Mouse (Mus musculus): ENCODE measurements around the gene Tgfb2. TPM values are rescaled to one million over a fixed set of nuclear protein-coding genes. Genes with fewer than 3 reads are reported as not detected.
A peak's percentile ranks its signal among the peaks of the same experiment; 100 is the strongest.

Tgfb2 gene
- polyA plus RNA-seq, 1 experiment from 2014 or later = 45.0 TPM

DNA sequence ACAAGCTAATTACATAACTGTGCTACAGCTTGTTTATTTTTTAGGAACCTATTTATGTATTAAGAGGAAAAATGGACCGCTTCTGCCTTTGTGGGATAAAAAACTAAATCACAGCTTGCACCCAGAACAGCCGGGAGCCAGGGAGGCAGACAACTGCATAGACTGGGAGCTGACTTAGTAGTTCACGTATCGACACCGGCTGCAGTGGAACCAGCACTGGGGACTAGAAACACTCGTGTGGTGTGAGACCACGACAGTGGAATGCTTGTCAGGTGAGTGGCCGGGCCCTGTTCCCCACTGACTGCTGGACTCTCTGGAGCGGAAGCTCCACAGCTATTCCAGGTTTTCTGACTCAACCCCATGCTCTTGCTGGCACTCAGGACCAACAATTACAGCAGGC is 16.5 kb upstream of the Tgfb2 start:
- H3K4me1 ChIP-seq (ENCODE audit: control insufficient read depth, insufficient read depth, low read length) = 0 out of 2 replicates have a peak, but pooled peaks cover 4% of the 10 kb centered on the region
- DNase-seq (ENCODE audit: low spot score) (no peak), ATAC-seq (ENCODE audit: insufficient number of reproducible peaks, low FRiP score, low TSS enrichment, low read depth) (no peak)
- no peak overlapping the region for H3K4me2 ChIP-seq (ENCODE audit: low read depth, severe bottlenecking)
- H3K9me3 ChIP-seq (ENCODE audit: control insufficient read depth, low read length) = no peaks in the 10 kb centered on the region
- H3K27me3 ChIP-seq (ENCODE audit: control insufficient read depth, insufficient read depth, low read length) = no peaks in the 10 kb centered on the region
- no peak overlapping the region for H3K9ac ChIP-seq (ENCODE audit: low read length)
- H3K36me3 ChIP-seq (ENCODE audit: control insufficient read depth, insufficient read depth, low read length) = no peaks in the 10 kb centered on the region
- H3K27ac ChIP-seq (replicated peaks; ENCODE audit: low read depth, low read length) = no peak overlapping the region
- no peak overlapping the region for H3K4me3 ChIP-seq (ENCODE audit: low read depth, low read length)
- WGBS = 87% methylated on average over 9 of the region's 9 CpGs

DNA sequence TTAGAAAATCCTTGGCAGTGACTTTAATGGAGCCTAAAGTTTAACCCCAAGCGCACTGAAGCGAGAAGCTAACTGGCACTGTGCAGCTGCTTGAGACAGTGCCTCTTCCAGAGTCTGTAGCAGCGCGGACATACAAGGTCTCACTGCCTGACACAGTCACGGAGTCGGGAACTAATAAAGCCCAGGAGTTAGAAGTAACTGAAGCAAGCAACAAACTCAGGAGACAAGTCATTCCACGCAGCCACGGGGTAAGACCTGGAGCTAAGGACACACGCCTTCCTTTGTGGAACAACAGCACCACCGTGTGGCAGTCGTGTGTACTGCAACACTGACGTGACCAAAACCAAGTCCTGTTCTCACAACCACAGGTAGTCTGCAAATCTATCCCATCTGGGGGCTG is 16.1 kb upstream of the Tgfb2 start:
- Histone ChIP-seq H3K4me2 (ENCODE audit: low read depth, severe bottlenecking) (no peak overlapping the region), H3K4me3 (ENCODE audit: low read depth, low read length) (no peak overlapping the region), H3K4me1 (ENCODE audit: control insufficient read depth, insufficient read depth, low read length) (0 out of 2 replicates have a peak, but pooled peaks cover 4% of the 10 kb centered on the region), H3K9me3 (ENCODE audit: control insufficient read depth, low read length) (no peaks in the 10 kb centered on the region), H3K36me3 (ENCODE audit: control insufficient read depth, insufficient read depth, low read length) (no peaks in the 10 kb centered on the region), H3K27ac (replicated peaks; ENCODE audit: low read depth, low read length) (no peak overlapping the region), H3K9ac (ENCODE audit: low read length) (no peak overlapping the region), H3K27me3 (ENCODE audit: control insufficient read depth, insufficient read depth, low read length) (no peaks in the 10 kb centered on the region)
- 32% methylated on average over 12 of the region's 12 CpGs for WGBS
- ATAC-seq (ENCODE audit: insufficient number of reproducible peaks, low FRiP score, low TSS enrichment, low read depth) (peak; percentile 65), DNase-seq (ENCODE audit: low spot score) (peak; percentile 95)

DNA sequence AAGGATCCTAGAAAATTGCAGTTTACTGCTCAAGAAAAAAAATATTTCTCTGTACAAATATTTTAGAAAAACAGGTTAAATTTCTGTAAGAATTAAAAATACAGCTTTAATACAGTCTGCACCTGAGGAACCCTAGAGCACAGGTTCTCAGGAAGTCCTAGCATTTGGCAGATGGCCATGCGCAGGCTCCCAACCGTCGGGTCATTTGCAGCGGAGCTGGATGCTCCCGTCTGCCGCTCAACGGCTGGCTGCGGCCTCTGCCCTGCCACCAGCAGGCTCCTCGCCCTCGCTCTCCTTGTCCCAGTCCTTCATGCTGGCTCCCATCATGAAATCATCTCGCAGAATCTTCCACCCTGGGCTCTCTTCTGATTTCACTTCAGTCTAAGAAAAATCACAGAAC is 15.4 kb upstream of the Tgfb2 start:
- Histone ChIP-seq H3K4me2 (ENCODE audit: low read depth, severe bottlenecking) (no peak overlapping the region), H3K27ac (replicated peaks; ENCODE audit: low read depth, low read length) (no peak overlapping the region), H3K4me3 (ENCODE audit: low read depth, low read length) (no peak overlapping the region), H3K9ac (ENCODE audit: low read length) (no peak overlapping the region), H3K27me3 (ENCODE audit: control insufficient read depth, insufficient read depth, low read length) (no peaks in the 10 kb centered on the region), H3K36me3 (ENCODE audit: control insufficient read depth, insufficient read depth, low read length) (no peaks in the 10 kb centered on the region), H3K9me3 (ENCODE audit: control insufficient read depth, low read length) (no peaks in the 10 kb centered on the region), H3K4me1 (ENCODE audit: control insufficient read depth, insufficient read depth, low read length) (0 out of 2 replicates have a peak, but pooled peaks cover 3% of the 10 kb centered on the region)
- WGBS = 91% methylated on average over 11 of the region's 11 CpGs
- ATAC-seq (ENCODE audit: insufficient number of reproducible peaks, low FRiP score, low TSS enrichment, low read depth) = no peak
- no peak for DNase-seq (ENCODE audit: low spot score)

DNA sequence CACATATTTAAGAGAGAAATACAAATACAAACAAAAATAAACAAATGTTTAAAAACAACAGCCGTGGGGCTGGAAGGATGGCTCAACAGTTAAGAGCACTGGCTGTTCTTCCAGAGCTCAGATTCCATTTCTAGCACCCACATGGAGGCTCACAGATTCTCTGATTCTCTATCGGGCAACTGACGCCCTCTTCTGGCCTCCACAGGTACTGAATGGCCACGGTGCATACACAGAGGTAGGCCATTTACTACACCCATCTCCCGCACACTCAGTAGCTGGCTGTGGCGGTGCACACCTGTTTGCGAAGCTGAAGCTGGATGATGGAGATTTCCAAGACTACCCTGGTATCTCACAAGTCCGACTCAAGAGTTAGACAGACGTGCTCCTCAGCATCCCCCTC is 13.9 kb upstream of the Tgfb2 start:
- H3K9ac ChIP-seq (ENCODE audit: low read length) = no peak overlapping the region
- no peak for ATAC-seq (ENCODE audit: insufficient number of reproducible peaks, low FRiP score, low TSS enrichment, low read depth)
- H3K27me3 ChIP-seq (ENCODE audit: control insufficient read depth, insufficient read depth, low read length) = no peaks in the 10 kb centered on the region
- H3K9me3 ChIP-seq (ENCODE audit: control insufficient read depth, low read length) = no peaks in the 10 kb centered on the region
- no peak for DNase-seq (ENCODE audit: low spot score)
- H3K4me2 ChIP-seq (ENCODE audit: low read depth, severe bottlenecking) = no peak overlapping the region
- no peaks in the 10 kb centered on the region for H3K36me3 ChIP-seq (ENCODE audit: control insufficient read depth, insufficient read depth, low read length)
- H3K4me1 ChIP-seq (ENCODE audit: control insufficient read depth, insufficient read depth, low read length) = no peaks in the 10 kb centered on the region
- 93% methylated on average over 9 of the region's 9 CpGs for WGBS
- no peak overlapping the region for H3K4me3 ChIP-seq (ENCODE audit: low read depth, low read length)
- no peak overlapping the region for H3K27ac ChIP-seq (replicated peaks; ENCODE audit: low read depth, low read length)

DNA sequence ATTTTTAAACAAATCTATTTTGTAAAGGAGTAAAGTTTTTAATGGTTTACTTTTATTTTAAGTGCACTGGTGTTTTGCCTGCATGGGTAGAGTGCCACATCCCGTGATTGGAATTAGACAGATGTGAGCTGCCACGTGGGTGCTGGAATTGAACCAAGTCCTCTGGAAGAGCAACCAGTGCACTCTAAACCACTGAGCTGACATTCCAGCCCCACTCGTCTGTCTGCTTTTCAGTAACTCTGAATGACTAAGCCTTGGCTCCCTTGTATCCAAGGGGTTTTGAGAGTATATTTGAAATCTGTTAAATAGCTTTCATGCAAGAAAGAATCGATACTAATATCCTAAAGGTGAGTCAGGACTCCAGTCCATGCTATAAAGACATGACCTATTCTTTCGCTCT is 13.1 kb upstream of the Tgfb2 start:
- 95% methylated on average over 5 of the region's 5 CpGs for WGBS
- Histone ChIP-seq H3K4me2 (ENCODE audit: low read depth, severe bottlenecking) (no peak overlapping the region), H3K4me3 (ENCODE audit: low read depth, low read length) (no peak overlapping the region), H3K4me1 (ENCODE audit: control insufficient read depth, insufficient read depth, low read length) (no peaks in the 10 kb centered on the region), H3K27me3 (ENCODE audit: control insufficient read depth, insufficient read depth, low read length) (no peaks in the 10 kb centered on the region), H3K9me3 (ENCODE audit: control insufficient read depth, low read length) (no peaks in the 10 kb centered on the region), H3K9ac (ENCODE audit: low read length) (no peak overlapping the region), H3K27ac (replicated peaks; ENCODE audit: low read depth, low read length) (no peak overlapping the region), H3K36me3 (ENCODE audit: control insufficient read depth, insufficient read depth, low read length) (no peaks in the 10 kb centered on the region)
- ATAC-seq (ENCODE audit: insufficient number of reproducible peaks, low FRiP score, low TSS enrichment, low read depth) (no peak), DNase-seq (ENCODE audit: low spot score) (no peak)

DNA sequence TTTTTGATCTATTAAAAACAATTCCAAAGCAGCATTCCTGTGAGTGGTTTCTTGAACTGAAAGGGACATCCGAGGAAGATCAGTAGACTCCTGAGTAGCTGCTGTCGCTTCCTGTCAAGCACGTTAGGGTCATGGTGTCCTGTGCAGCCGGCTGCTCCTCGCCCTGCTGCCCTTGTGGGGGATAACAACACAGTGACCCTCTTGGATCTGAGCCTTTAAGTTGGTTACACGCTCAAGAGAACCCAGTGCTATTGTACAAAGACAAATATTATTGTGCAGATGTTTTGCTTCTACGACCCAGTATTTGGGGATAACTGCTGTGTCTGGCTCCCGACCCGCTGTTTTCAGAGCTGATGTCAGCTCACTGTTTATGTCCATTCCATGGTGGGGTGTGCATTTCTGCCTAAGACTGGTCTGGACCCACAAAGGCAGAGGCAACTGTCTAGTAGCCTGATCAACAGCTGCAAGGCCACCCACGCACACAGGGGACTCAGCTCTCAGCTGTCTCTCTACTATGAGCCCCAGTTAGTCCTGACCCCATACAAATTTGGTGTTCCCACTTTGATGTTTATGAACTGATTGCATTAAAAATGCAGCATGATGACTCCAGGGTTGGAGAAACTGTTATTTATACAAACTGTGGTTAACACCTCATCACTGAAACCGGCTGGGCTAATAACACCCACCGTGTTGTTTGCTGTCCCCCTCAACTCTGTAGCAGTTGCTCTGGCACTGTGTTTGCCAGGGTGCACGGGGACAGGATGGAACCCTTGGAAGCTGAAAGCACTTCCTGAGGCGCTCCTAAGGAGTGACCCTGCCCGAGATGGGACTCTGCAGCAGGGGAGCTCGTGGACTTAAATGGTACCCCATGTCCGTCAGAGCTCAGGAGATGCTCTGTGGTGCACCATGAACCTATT is 9.4 kb upstream of the Tgfb2 start:
- H3K36me3 ChIP-seq (ENCODE audit: control insufficient read depth, insufficient read depth, low read length) = no peaks in the 10 kb centered on the region
- ATAC-seq (ENCODE audit: insufficient number of reproducible peaks, low FRiP score, low TSS enrichment, low read depth) (no peak), DNase-seq (ENCODE audit: low spot score) (no peak)
- 89% methylated on average over 17 of the region's 17 CpGs for WGBS
- no peaks in the 10 kb centered on the region for H3K4me1 ChIP-seq (ENCODE audit: control insufficient read depth, insufficient read depth, low read length)
- no peak overlapping the region for H3K9ac ChIP-seq (ENCODE audit: low read length)
- H3K4me3 ChIP-seq (ENCODE audit: low read depth, low read length) = no peak overlapping the region
- no peaks in the 10 kb centered on the region for H3K27me3 ChIP-seq (ENCODE audit: control insufficient read depth, insufficient read depth, low read length)
- H3K27ac ChIP-seq (replicated peaks; ENCODE audit: low read depth, low read length) = no peak overlapping the region
- no peaks in the 10 kb centered on the region for H3K9me3 ChIP-seq (ENCODE audit: control insufficient read depth, low read length)
- no peak overlapping the region for H3K4me2 ChIP-seq (ENCODE audit: low read depth, severe bottlenecking)

DNA sequence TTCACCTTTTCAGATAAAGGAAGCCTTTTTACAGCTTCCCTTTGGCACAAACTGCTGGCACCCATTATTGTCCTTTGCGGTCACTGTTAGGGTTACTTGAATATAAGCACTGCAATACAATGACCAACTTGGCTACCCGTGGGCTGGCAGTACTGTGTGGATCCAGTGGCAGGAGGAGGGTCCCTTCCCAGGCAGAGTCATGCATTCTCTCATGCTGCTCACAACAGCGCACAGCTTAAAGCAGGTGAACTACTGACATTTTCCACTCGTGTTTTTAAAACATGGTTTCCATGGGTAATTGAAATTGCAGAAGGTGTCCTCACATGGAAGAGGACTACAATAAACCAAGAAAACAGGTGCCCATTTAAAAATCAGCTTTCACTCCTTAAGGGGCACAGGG is 8.4 kb upstream of the Tgfb2 start:
- Histone ChIP-seq H3K36me3 (ENCODE audit: control insufficient read depth, insufficient read depth, low read length) (no peaks in the 10 kb centered on the region), H3K4me2 (ENCODE audit: low read depth, severe bottlenecking) (no peak overlapping the region), H3K27me3 (ENCODE audit: control insufficient read depth, insufficient read depth, low read length) (no peaks in the 10 kb centered on the region), H3K9me3 (ENCODE audit: control insufficient read depth, low read length) (no peaks in the 10 kb centered on the region), H3K4me1 (ENCODE audit: control insufficient read depth, insufficient read depth, low read length) (no peaks in the 10 kb centered on the region), H3K4me3 (ENCODE audit: low read depth, low read length) (no peak overlapping the region), H3K27ac (replicated peaks; ENCODE audit: low read depth, low read length) (no peak overlapping the region), H3K9ac (ENCODE audit: low read length) (no peak overlapping the region)
- no peak for DNase-seq (ENCODE audit: low spot score)
- no peak for ATAC-seq (ENCODE audit: insufficient number of reproducible peaks, low FRiP score, low TSS enrichment, low read depth)
- WGBS = 83% methylated on average over 4 of the region's 4 CpGs

DNA sequence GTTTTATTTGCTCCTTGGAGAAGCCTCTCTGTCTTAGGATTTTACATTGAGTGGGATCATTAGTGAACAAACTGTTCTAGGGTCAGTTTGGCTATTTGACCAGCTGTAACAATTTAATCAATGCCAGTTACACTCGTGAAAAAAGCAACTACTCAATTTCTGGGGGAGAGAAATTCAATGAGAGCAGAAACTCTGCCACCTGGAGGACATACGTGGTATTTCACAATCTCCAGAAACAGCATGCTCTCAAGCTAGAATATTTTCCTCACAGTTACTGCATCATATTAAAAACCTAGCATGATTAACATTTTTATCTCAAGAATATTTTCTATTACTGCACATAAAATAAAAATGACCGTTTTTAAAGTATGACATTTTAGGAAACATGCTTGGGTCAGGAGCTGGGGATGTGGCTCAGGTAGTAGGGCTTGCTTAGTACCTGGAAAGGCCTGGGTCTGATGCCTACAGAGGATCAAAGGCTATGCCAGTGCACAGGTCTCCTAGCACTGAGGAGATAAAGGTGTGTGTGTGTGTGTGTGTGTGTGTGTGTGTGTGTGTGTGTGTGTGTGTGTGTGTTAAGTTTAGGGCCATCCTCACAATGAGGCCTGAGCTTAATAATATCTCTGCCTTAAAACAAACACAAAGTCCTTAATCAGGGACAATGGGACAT is 7.1 kb upstream of the Tgfb2 start:
- under 1% methylated on average over 3 of the region's 3 CpGs for WGBS
- Histone ChIP-seq H3K4me2 (ENCODE audit: low read depth, severe bottlenecking) (no peak overlapping the region), H3K9me3 (ENCODE audit: control insufficient read depth, low read length) (no peaks in the 10 kb centered on the region), H3K27me3 (ENCODE audit: control insufficient read depth, insufficient read depth, low read length) (no peaks in the 10 kb centered on the region), H3K4me3 (ENCODE audit: low read depth, low read length) (no peak overlapping the region), H3K27ac (replicated peaks; ENCODE audit: low read depth, low read length) (no peak overlapping the region), H3K36me3 (ENCODE audit: control insufficient read depth, insufficient read depth, low read length) (no peaks in the 10 kb centered on the region), H3K4me1 (ENCODE audit: control insufficient read depth, insufficient read depth, low read length) (no peaks in the 10 kb centered on the region), H3K9ac (ENCODE audit: low read length) (no peak overlapping the region)
- ATAC-seq (ENCODE audit: insufficient number of reproducible peaks, low FRiP score, low TSS enrichment, low read depth) (no peak), DNase-seq (ENCODE audit: low spot score) (peak; percentile 68)
